Mouse (Mus musculus) mesoderm, embryonic 11.5 days (tissue): Measurements from ENCODE around the gene Dnaic2.

Source experiments
- DNase-seq: peaks from one replicate; pipeline ENCODE4 v3.0.0-alpha.2; 2012; ENCODE audit warnings: low read depth, low spot score

Dnaic2 gene

GRCm38 (mm10) chr11:114797981-114798380, 70.8 kb downstream of the Dnaic2 start:
- no peak for DNase-seq

- DNase-seq = no peak
These were observed 71.4 kb downstream of the Dnaic2 start, which contains the start of gene Gpr142 for GRCm38 (mm10) chr11:114798624-114799023. Gene Gpr142 (plus strand): TSS chr11:114798924.

- DNase-seq = no peak
These were observed 74.7 kb downstream of the Dnaic2 start for GRCm38 (mm10) chr11:114801906-114802305.

GRCm38 (mm10) chr11:114802540-114803267, 75.5 kb downstream of the Dnaic2 start:
- DNase-seq = no peak

- DNase-seq = no peak
These were observed 76.8 kb downstream of the Dnaic2 start for GRCm38 (mm10) chr11:114803990-114804389.

- DNase-seq = no peak
These were observed 79.8 kb downstream of the Dnaic2 start for GRCm38 (mm10) chr11:114807025-114807424.
